Mouse (Mus musculus) testis, adult 2 months (tissue): ENCODE results near the gene Ninj2. TPM values are rescaled to one million over a fixed set of nuclear protein-coding genes. Genes with fewer than 3 reads are reported as not detected.
A peak's percentile ranks its signal among the peaks of the same experiment; 100 is the strongest.

Source experiments
- H3K27ac ChIP-seq: fragments of 200-500 bp; 2 replicates; pipeline ENCODE4 v1.5.1; 2012; ENCODE audit warnings: low read depth, low read length; ENCODE audit not compliant: control insufficient read depth, insufficient read depth
- H3K27me3 ChIP-seq: fragments of 200-500 bp; 2 replicates; pipeline ENCODE4 v1.6.1; 2012; ENCODE audit warnings: mild to moderate bottlenecking, low read length, moderate library complexity; ENCODE audit not compliant: control insufficient read depth, insufficient read depth
- H3K36me3 ChIP-seq: fragments of 200-500 bp; 2 replicates; pipeline ENCODE4 v1.6.1; 2012; ENCODE audit warnings: mild to moderate bottlenecking, low read length; ENCODE audit not compliant: control insufficient read depth, insufficient read depth
- H3K4me1 ChIP-seq: fragments of 200-500 bp; 2 replicates; pipeline ENCODE4 v1.6.1; 2012; ENCODE audit warnings: low read length; ENCODE audit not compliant: control insufficient read depth, insufficient read depth
- H3K4me3 ChIP-seq: fragments of 200-500 bp; 2 replicates; pipeline ENCODE4 v1.5.1; 2012; ENCODE audit warnings: low read depth, mild to moderate bottlenecking, low read length, moderate library complexity, mixed read lengths; ENCODE audit not compliant: control insufficient read depth
- CTCF ChIP-seq: fragments of 200-500 bp; IDR thresholded peaks from 2 replicates; pipeline ENCODE4 v1.5.1; 2012; ENCODE audit warnings: low read depth, mild to moderate bottlenecking, inconsistent platforms, low read length, moderate library complexity; ENCODE audit not compliant: control insufficient read depth, insufficient read depth, insufficient replicate concordance
- POLR2A ChIP-seq: fragments of 200-500 bp; IDR thresholded peaks from 2 replicates; pipeline ENCODE4 v1.6.1; 2012; ENCODE audit warnings: low read depth, mild to moderate bottlenecking, inconsistent platforms, low read length, moderate library complexity; ENCODE audit not compliant: control insufficient read depth
- polyA plus RNA-seq: library from polyadenylated mRNA; depleted of rRNA; stranded (reverse); fragments of >200 nt; gene quantifications from 2 replicates; pipeline ENCODE4 v1.2.3, GENCODE M21; 2012

Gene Ninj2
- polyA plus RNA-seq, 1 experiment = 0.17 TPM

GRCm38 (mm10) chr6:120113856-120114255, 20.7 kb downstream of the Ninj2 start:
- H3K27me3 ChIP-seq = no peaks in the 10 kb centered on the region
- H3K27ac ChIP-seq = no peak overlapping the region
- TF ChIP-seq POLR2A (no peak), CTCF (no peak)
- no peak overlapping the region for H3K4me3 ChIP-seq
- H3K36me3 ChIP-seq = no peaks in the 10 kb centered on the region
- H3K4me1 ChIP-seq = peaks cover 5% of the 10 kb centered on the region

GRCm38 (mm10) chr6:120114271-120114670, 21.1 kb downstream of the Ninj2 start:
- H3K4me1 ChIP-seq = peaks cover 3% of the 10 kb centered on the region
- H3K4me3 ChIP-seq = no peak overlapping the region
- H3K36me3 ChIP-seq = no peaks in the 10 kb centered on the region
- TF ChIP-seq POLR2A (no peak), CTCF (no peak)
- H3K27ac ChIP-seq = no peak overlapping the region
- no peaks in the 10 kb centered on the region for H3K27me3 ChIP-seq

GRCm38 (mm10) chr6:120114698-120115097, 21.5 kb downstream of the Ninj2 start:
- Histone ChIP-seq H3K27me3 (no peaks in the 10 kb centered on the region), H3K4me1 (peaks cover 3% of the 10 kb centered on the region), H3K27ac (0 out of 2 replicates have a peak overlapping the region, but pooled peaks have one; percentile 3), H3K4me3 (no peak overlapping the region), H3K36me3 (no peaks in the 10 kb centered on the region)
- TF ChIP-seq CTCF = no peak

GRCm38 (mm10) chr6:120115443-120115842, 22.3 kb downstream of the Ninj2 start:
- H3K36me3 ChIP-seq = no peaks in the 10 kb centered on the region
- no peak overlapping the region for H3K4me3 ChIP-seq
- H3K4me1 ChIP-seq = peaks cover 3% of the 10 kb centered on the region
- no peaks in the 10 kb centered on the region for H3K27me3 ChIP-seq
- no peak overlapping the region for H3K27ac ChIP-seq
- no peak for TF ChIP-seq POLR2A
- TF ChIP-seq CTCF = no peak

- Histone ChIP-seq H3K27ac (no peak overlapping the region), H3K4me1 (no peaks in the 10 kb centered on the region), H3K4me3 (no peak overlapping the region), H3K36me3 (no peaks in the 10 kb centered on the region), H3K27me3 (no peaks in the 10 kb centered on the region)
- TF ChIP-seq CTCF (no peak), POLR2A (no peak)
Observed at GRCm38 (mm10) chr6:120119824-120120223, 26.7 kb downstream of the Ninj2 start.

GRCm38 (mm10) chr6:120124688-120125087, 31.5 kb downstream of the Ninj2 start:
- TF ChIP-seq CTCF (no peak), POLR2A (no peak)
- H3K4me3 ChIP-seq = no peak overlapping the region
- H3K27me3 ChIP-seq = no peaks in the 10 kb centered on the region
- no peak overlapping the region for H3K27ac ChIP-seq
- H3K36me3 ChIP-seq = no peaks in the 10 kb centered on the region
- no peaks in the 10 kb centered on the region for H3K4me1 ChIP-seq

- H3K27me3 ChIP-seq = no peaks in the 10 kb centered on the region
- H3K36me3 ChIP-seq = no peaks in the 10 kb centered on the region
- TF ChIP-seq CTCF (no peak), POLR2A (no peak)
- no peaks in the 10 kb centered on the region for H3K4me1 ChIP-seq
- no peak overlapping the region for H3K4me3 ChIP-seq
- no peak overlapping the region for H3K27ac ChIP-seq
Observed at GRCm38 (mm10) chr6:120126456-120126855, 33.3 kb downstream of the Ninj2 start.

GRCm38 (mm10) chr6:120127321-120127720, 34.2 kb downstream of the Ninj2 start:
- no peak overlapping the region for H3K4me3 ChIP-seq
- H3K4me1 ChIP-seq = no peaks in the 10 kb centered on the region
- H3K27ac ChIP-seq = no peak overlapping the region
- H3K27me3 ChIP-seq = no peaks in the 10 kb centered on the region
- no peaks in the 10 kb centered on the region for H3K36me3 ChIP-seq
- TF ChIP-seq POLR2A = no peak
- TF ChIP-seq CTCF = no peak
